Mouse (Mus musculus) kidney, adult 2 months (tissue): ENCODE results near the gene Wnt2.

Experiments
- CTCF ChIP-seq: fragments of 200-500 bp; conservative IDR thresholded peaks from 2 replicates; pipeline ENCODE4 v1.5.1; 2011; ENCODE audit warnings: low read depth, mild to moderate bottlenecking, control low read depth, low read length, moderate library complexity, mixed read lengths; ENCODE audit not compliant: insufficient read depth, insufficient read length
- POLR2A ChIP-seq: fragments of 200-500 bp; IDR thresholded peaks from one replicate; pipeline ENCODE4 v1.6.1; 2011; ENCODE audit warnings: low read depth, low read length, control low read depth

DNA sequence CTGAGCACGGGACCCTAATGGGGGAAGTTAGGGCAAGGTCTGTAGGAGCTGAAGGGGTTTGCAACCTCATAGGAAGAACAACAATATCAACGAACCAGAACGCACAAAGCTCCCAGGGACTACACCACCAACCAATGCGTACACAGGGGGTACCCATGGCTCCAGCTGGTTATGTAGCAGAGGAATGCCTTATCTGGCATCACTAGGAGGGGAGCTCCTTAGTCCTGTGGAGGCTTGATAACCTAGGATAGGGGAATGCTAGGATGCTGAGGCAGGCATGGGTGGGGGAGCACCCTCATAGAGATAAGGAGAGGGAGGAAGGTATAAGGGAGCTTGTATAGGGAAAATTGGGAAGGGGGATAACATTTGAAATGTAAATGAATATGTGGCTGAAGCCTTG, 27.5 kb upstream of the Wnt2 start:
- no peak for TF ChIP-seq POLR2A
- no peak for TF ChIP-seq CTCF
